Mouse (Mus musculus) G1E (cell line): ENCODE data around the gene Mxi1.

Experiments
- CTCF ChIP-seq: IDR thresholded peaks from 2 replicates; pipeline ENCODE4 v1.5.1; 2012; ENCODE audit warnings: low read depth, low read length, inconsistent platforms, mixed read lengths
- GATA1 ChIP-seq: IDR thresholded peaks from 2 replicates; pipeline ENCODE4 v1.6.1; 2012; ENCODE audit warnings: borderline replicate concordance, low read length, inconsistent platforms, mixed read lengths
- POLR2AphosphoS5 ChIP-seq: IDR thresholded peaks from 2 replicates; pipeline ENCODE4 v1.6.1; 2012; ENCODE audit warnings: low read depth, low read length, inconsistent platforms; ENCODE audit not compliant: insufficient replicate concordance
- TAL1 ChIP-seq: conservative IDR thresholded peaks from 2 replicates; pipeline ENCODE4 v1.6.1; 2012; ENCODE audit warnings: low read depth, low read length, inconsistent platforms, mixed read lengths

- no peak for TF ChIP-seq CTCF
- TF ChIP-seq GATA1 = no peak
- no peak for TF ChIP-seq POLR2AphosphoS5
- no peak for TF ChIP-seq TAL1
Observed at GRCm38 (mm10) chr19:53389417-53389816, 79.1 kb downstream of the Mxi1 start.
